In genomic region chr5:74005936-74006335, GRCm38 (mm10) we compare ENCODE assay signal across 11 mouse cellular contexts.
A peak's percentile ranks its signal among the peaks of the same experiment; 100 is the strongest.
DNase-seq lines count a peak whose midpoint lies in the region.
"Had no signal": no experiment of that assay in that cellular context is flagged by ENCODE, and none has a peak within 500 bp of the region (broad histone marks: within the 10 kb centered on the region; RNA-seq: fewer than 3 reads in every experiment).

No protein-coding gene starts in this region.

- DNase-seq in heart, adult 11 months: peak; percentile 55
- no peak for DNase-seq in heart, adult 9 months (ENCODE audit: low spot score in 2 of 2)
- DNase-seq: adrenal gland, adult 2 months; adrenal gland, adult 8-10 months; adrenal gland, postnatal 10 days; adrenal gland, postnatal 14 days; adrenal gland, postnatal 25 days; adrenal gland, postnatal 36 days; B cell, adult 2 months; cerebellum, adult 11 months; cerebellum, adult 11-12 months had no signal
